Mouse (Mus musculus): ENCODE results near the gene Gm20708.

Gm20708 gene

DNA sequence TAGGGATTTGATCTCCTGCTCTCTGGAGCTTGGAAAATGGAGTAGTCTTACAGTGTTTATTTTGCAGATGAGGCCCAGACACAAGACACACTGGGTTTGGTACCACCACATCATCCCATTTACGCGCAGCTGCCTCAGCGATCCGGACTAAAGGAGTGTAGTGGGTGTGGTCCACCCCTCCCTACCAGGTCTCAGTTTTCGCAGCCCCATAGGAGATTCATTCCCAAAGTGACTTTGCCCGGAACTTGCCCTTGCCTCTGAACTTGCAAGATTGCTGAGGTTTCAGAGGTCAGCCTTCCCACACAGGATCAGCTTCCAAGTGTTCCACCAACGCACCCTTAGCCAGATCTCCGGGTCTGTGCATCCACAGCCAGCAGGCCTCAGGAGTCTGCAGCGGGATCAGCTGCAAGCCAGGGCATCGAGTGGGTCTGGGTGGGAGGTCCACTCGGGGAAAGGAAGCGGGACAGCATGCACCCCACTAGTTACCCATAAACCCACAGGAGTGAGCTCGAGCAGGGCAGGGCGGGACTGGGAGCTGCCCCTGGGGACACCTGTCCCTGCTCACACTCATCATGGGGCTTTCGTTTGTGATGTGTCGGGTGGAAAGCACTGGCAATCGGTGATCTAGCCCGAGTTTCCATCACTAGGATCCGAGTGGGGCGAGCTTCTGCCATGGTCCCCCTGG, 78.8 kb downstream of the Gm20708 start:
- no peak for DNase-seq (ENCODE audit: inconsistent age in 2 of 2, low spot score in 1 of 2)

DNA sequence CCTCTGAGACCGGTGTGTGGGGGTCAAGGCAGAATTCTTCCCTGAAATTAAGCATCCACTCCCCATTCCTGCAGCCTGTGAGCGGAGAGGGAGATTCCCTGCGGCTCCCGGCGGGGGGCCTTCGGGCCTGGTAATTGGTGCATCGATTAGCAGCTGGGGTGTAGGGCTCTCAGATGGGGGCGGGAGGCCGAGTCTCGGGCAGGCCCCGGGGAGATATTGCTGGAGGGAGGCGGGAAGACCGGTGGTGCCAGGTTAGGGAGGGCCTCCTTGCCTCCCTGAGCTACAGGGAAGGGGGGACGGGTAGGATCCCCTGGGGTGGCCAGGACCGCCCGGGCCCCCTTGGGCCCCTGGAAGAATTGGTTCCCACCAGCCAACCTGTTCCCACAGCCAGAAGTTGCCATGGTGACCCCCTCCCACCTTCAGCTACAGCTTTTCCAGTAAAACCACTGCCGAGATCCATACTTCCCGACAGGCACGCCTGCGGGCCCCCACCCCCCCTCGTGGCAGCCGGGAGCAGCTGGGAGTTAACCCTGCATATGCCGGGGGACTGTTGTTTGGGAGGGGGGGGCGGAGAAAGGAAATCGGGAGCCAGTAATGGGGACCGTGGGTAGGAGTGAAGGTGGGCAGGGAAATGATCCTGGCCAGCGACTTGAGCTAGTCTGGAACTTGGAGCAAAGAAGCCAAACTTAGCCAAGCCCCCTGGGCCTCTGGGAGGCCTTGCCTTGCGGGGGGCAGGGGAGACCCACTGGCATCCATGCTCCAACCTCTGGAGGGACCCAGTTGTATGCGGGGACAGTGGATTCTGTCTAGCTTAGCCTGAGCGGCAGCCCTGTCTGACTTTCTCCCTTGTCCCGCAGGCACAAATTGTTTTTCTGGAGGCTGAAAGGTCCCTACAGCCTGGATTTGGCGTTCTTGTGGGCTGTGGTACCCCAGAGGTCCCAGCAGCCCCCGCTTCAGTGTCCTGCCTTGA, 79.7 kb downstream of the Gm20708 start:
- no peak for DNase-seq (ENCODE audit: inconsistent age in 2 of 2, low spot score in 1 of 2)

Data from adrenal gland, adult (tissue).